Mouse (Mus musculus) liver, embryonic 14.5 days (tissue): ENCODE results near the gene Tbl1xr1.

ENCODE experiments used
- CTCF ChIP-seq: IDR thresholded peaks from 2 replicates; pipeline ENCODE4 v1.5.1; 2016; ENCODE audit warnings: antibody characterized with exemption, low read depth, control low read depth
- EP300 ChIP-seq: IDR thresholded peaks from 2 replicates; pipeline ENCODE4 v1.6.1; 2016; ENCODE audit warnings: antibody characterized with exemption, low read depth

- TF ChIP-seq CTCF (no peak), EP300 (no peak)
Observed at GRCm38 (mm10) chr3:22222351-22222750, 145.9 kb downstream of the Tbl1xr1 start.
